Mouse (Mus musculus) fibroblast of lung, adult 2 months (primary cell): ENCODE measurements around the gene Eif3j1.
"Not testable (repeated sequence)": the region's sequence is repeated elsewhere in the genome, so short reads cannot be mapped to it uniquely, and the experiment has no call there.

Source experiments
- DNase-seq: peaks from one replicate; pipeline ENCODE4 v3.0.0-alpha.2; 2011; ENCODE audit warnings: low read depth

Eif3j1 gene

DNA sequence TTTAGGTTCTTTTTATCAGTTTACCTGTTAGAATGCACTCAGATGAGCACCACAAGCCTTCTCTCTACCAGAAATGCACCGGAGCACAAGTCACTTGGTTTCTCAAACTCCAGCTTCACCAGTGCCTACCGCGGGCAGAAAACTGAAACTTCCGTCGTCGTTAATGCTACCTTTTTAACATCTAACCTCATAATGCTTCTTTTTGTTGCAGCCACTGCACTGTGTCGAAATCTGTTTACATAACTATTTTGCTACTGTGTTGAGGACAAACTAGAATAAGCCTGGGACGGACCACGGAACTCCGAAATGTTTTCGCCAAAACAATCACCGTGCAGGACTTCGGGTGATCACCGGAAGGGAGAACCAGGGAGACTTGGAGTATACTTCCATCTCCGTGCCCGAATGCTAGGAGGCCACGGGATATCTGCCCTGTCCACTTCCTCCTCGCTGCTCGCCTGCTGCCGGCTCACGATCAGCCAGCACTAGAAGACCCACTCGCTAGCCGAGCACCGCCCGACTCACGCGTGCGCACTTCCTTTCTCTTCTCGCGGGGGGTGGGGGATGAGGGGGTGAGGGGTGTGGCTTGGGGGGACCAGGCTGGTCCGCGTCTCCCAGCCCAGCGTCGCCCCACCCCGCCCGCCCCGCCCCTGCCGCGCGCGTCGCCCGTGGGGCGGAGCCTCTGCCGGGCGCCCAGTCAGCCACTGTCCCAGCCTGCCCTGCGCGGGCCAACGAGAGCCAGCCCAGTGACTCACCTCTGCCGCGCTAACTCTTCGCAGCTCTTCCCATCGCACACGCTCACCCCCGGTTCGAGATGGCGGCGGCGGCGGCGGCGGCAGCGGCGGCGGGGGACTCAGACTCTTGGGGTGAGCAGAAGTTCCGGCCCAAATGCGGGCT lies at the start of gene Eif3j1:
TSS of gene Eif3j1 (plus strand) at position 685 of the 894 bp plus-strand sequence.
- peak; percentile 69 for DNase-seq

GRCm38 (mm10) chr2:121995738-121996137 lies 32.6 kb upstream of the Eif3j1 start:
- peak; percentile 5 for DNase-seq

DNA sequence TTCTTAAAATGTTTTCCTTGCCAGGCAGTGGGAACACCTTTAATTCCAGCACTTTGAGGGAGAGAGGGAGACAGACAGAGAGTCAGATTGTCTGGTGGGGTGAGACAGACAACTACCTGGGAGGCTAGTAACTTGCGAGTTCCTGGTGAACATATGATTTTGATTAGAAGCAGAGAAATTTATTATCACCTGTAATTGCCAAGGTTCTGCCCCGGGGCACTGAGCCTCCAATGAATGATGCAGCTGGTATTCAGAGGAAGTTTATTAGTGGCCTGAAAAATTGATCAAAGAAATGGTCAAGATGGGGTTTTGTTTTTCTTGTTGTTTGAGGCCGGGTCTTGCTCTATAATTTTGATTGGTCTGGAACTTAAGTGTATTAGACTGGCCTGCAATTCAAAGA lies 19.5 kb upstream of the Eif3j1 start:
- DNase-seq: no peak

DNA sequence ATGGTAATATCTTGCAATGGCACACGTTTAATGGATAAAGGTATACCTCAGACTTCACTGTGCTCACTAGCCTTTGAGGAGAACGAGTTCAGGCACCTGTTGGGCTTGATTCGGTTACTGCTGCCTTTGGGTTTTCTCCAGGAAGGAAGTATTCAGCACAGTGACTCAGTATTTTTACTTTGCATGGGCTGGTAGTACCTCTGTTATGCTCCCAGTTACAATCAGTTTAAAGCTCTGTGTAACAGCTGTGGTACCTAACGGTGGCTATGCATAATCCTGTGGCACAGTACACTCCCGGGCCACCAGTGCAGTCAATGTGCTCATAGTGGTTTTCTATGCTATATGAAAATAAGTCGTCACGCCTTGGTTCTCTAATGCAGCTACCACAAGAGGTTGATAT lies 16.9 kb upstream of the Eif3j1 start:
- no peak for DNase-seq

GRCm38 (mm10) chr2:122018705-122019104 lies 9.6 kb upstream of the Eif3j1 start:
- DNase-seq: no peak

GRCm38 (mm10) chr2:122022284-122022683 lies 6.1 kb upstream of the Eif3j1 start:
- DNase-seq: no peak

DNA sequence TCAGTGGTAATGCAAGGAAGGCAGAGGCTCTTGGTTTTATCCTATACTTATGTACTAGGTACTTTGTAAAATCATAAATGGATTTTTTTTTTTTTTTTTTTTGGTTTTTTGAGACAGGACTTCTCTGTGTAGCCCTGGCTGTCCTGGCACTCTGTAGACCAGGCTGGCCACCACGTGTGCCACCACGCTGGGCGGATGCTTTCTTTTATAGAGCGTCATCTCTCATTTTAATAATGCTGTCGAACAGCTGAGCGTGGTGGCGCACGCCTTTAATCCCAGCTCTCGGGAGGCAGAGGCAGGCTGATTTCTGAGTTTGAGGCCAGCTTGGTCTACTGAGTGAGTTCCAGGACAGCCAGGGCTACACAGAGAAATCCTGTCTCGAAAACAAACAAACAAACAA lies 1.3 kb upstream of the Eif3j1 start:
- not testable (repeated sequence) for DNase-seq

- DNase-seq: peak; percentile 13
Measured at GRCm38 (mm10) chr2:122028756-122029700, 682 bp downstream of the Eif3j1 start.

DNA sequence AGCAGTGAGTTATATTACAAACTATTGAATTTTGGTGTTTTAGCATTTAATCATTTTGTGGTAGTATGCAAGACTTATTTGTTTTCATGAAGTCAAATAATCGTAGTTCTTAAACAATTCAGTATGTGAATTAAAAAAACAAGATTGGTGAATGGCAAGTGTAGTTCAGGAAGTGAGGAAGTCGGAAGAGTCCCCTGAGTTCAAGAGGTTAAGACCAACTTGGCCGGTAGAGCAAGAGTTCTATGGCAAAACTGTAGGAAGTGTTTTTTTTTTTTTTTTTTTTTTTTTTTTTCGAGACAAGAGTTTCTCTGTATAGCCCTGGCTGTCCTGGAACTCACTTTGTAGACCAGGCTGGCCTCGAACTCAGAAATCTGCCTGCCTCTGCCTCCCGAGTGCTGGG lies 3.6 kb downstream of the Eif3j1 start:
- DNase-seq: no peak

GRCm38 (mm10) chr2:122036064-122036463 lies 7.7 kb downstream of the Eif3j1 start:
- DNase-seq: no peak

DNA sequence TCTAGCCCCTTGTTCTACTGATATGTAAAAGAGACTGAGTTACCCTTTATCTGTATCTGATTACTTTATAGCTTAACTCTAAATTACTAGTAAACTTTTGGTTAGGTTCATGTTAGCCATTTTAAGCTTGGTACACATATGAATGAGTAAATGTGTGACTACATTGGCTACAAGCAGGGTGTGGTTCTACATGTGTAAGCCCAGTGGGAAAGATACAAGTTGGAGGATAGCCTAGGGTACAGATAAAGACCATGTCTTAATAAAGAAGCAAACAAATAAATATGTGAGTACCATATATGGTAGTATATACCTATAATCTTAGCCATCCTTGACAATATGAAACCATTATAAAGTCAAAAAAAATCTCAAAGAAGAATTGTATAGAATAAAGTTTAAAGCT lies 15.6 kb downstream of the Eif3j1 start:
- no peak for DNase-seq

DNA sequence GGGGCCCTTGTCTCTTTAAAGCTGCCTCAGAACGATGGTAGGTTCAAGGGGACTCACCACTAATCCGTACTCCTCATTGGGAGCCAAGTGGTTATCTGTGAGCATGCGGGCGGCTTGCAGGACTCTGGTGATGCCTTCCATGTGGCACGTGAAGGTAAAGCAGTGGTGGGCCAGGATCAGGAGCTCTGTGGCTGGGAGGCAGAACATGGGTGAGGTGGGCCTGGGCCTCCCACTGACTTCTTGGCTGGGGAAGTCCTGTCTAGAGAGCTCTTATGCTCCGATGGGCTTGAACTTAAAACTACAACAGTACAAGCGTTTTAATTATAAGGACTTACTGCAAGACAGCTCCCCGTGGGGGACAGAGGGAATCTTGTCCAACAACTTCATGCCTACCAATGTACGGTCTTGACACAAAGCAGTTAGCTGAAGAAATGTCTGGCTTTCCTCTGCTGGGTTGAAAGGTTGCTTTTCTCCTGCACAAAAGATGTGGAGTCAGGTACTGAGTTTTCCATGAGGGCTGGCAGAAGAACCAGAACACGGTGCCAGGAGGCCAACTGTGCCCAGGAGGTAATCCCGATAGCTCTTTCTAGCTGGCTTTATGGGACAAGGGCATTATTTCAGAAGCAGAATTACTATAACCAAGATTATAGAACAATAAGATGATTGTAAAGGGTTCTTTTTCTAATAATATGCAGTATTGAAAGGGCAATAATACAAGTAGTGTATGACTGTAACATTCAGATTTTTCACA lies 31.2 kb downstream of the Eif3j1 start:
- no peak for DNase-seq

- no peak for DNase-seq
Measured at GRCm38 (mm10) chr2:122065200-122065969, 37.0 kb downstream of the Eif3j1 start.

GRCm38 (mm10) chr2:122066241-122066640 lies 37.9 kb downstream of the Eif3j1 start:
- no peak for DNase-seq

DNA sequence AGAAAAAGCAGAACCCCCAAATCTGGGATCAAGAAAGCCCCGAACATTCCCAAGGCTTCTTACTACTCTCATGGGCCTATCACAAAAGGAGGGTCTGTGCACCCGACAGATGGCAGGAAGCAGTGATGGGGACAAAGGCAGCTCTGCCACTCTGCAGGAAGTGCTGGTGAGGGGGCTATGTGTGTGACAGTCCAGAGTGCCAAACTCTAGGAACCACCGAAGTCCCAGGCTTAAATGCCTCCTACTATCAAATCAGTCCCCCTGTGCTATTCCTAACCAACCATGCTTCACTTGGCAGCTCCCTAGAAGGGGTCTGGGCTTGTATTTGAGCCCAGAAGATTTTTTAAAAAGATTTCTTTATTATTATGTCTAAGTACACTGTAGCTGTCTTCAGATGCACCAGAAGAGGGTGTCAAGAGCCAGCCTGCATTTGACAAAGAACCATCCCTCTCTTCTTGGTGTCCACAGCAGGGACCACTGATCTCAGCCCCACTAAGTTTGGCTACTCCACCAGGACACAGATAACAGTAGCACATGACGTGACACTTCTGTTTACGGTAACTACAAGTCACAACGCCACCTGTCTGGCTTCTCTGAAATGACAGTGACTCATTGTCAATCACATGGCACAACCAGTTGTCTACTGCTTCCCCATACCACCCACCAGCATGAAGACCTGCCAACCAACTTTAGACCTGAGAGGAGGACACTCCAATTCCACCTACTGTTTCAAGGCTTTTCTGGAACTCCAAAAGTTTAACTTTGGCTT lies 41.0 kb downstream of the Eif3j1 start:
- no peak for DNase-seq

- DNase-seq: no peak
Measured at GRCm38 (mm10) chr2:122069922-122070321, 41.6 kb downstream of the Eif3j1 start.

GRCm38 (mm10) chr2:122081728-122082456 lies 53.5 kb downstream of the Eif3j1 start:
- DNase-seq: no peak

GRCm38 (mm10) chr2:122086446-122086845 lies 58.1 kb downstream of the Eif3j1 start:
- DNase-seq: no peak

GRCm38 (mm10) chr2:122093844-122094243 lies 65.5 kb downstream of the Eif3j1 start:
- DNase-seq: no peak

- DNase-seq: not testable (repeated sequence)
Measured at GRCm38 (mm10) chr2:122097686-122098085, 69.3 kb downstream of the Eif3j1 start.
